Mouse (Mus musculus): ENCODE measurements at regions not wholly inside any gene's neighbourhood (a gene's known extent, or its start where the extent isn't known, plus 50 kb on each side); places are given as distances from the start of the nearest gene placed in this dataset.

GRCm38 (mm10) chr5:126629826-126630225, 611.8 kb upstream of the Tmem132c start:
- H3K36me3 ChIP-seq (ENCODE audit: control insufficient read depth in 1 of 2, insufficient read depth in 2 of 2, low read length in 2 of 2), result no peaks in the 10 kb centered on the region
- no peaks in the 10 kb centered on the region; a peak in 1 of 4 replicates for H3K27me3 ChIP-seq (ENCODE audit: control insufficient read depth in 1 of 2, insufficient read depth in 2 of 2, low read length in 2 of 2)
- no peak overlapping the region for H3K9ac ChIP-seq (ENCODE audit: control insufficient read depth, low read depth, low read length, poor library complexity, severe bottlenecking)
- no peak for DNase-seq (ENCODE audit: low read depth, low spot score)
- H3K4me3 ChIP-seq (ENCODE audit: control insufficient read depth in 1 of 2, insufficient read depth in 1 of 2, low read depth in 2 of 2, low read length in 2 of 2), result no peak overlapping the region
- no peaks in the 10 kb centered on the region for H3K79me2 ChIP-seq (ENCODE audit: control insufficient read depth, insufficient read depth, low read length, poor library complexity)
- H3K27ac ChIP-seq (ENCODE audit: control insufficient read depth, low read depth, low read length), result no peak overlapping the region
- no peak for TF ChIP-seq MAZ (IDR thresholded peaks at IDR 0.05; ENCODE audit: low read depth, low read length)
- TF ChIP-seq POLR2A (IDR thresholded peaks at IDR 0.05; ENCODE audit: control insufficient read depth in 1 of 2, insufficient read depth in 1 of 2, low read depth in 1 of 2, low read length in 2 of 2, poor library complexity in 1 of 2), result no peak
- TF ChIP-seq ZNF384 (IDR thresholded peaks at IDR 0.05; ENCODE audit: low read depth, low read length), result no peak
- TF ChIP-seq TCF12 (IDR thresholded peaks at IDR 0.05; ENCODE audit: low read depth, low read length), result no peak
- TF ChIP-seq MYC (IDR thresholded peaks at IDR 0.05; ENCODE audit: low read depth, low read length), result no peak
- no peak for TF ChIP-seq USF2 (IDR thresholded peaks at IDR 0.05; ENCODE audit: borderline replicate concordance in 1 of 2, insufficient read depth in 1 of 2, low read depth in 1 of 2, low read length in 2 of 2)
- no peak for TF ChIP-seq MAFK (IDR thresholded peaks at IDR 0.05; ENCODE audit: borderline replicate concordance, low read depth, low read length)
- no peak for TF ChIP-seq POLR2AphosphoS2 (IDR thresholded peaks at IDR 0.05; ENCODE audit: low read length)
- TF ChIP-seq ZC3H11A (IDR thresholded peaks at IDR 0.05; ENCODE audit: low read depth, low read length), result no peak
- TF ChIP-seq NELFE (IDR thresholded peaks at IDR 0.05; ENCODE audit: low read depth, low read length), result no peak
- no peak for TF ChIP-seq NRF1 (IDR thresholded peaks at IDR 0.05; ENCODE audit: insufficient read depth, low read depth, low read length, poor library complexity, severe bottlenecking)
- TF ChIP-seq GABPA (IDR thresholded peaks at IDR 0.05; ENCODE audit: low read depth, low read length), result no peak
- no peak for TF ChIP-seq SIN3A (IDR thresholded peaks at IDR 0.05; ENCODE audit: low read length)
- no peak for TF ChIP-seq USF1 (IDR thresholded peaks at IDR 0.05; ENCODE audit: low read depth, low read length)
- H3K9me3 ChIP-seq (replicated peaks; ENCODE audit: insufficient read depth, low read length), result no peaks in the 10 kb centered on the region
- no peaks in the 10 kb centered on the region for H3K4me1 ChIP-seq (ENCODE audit: control insufficient read depth in 1 of 2, insufficient read depth in 2 of 2, low read length in 2 of 2)

GRCm38 (mm10) chr5:126650415-126650814, 591.2 kb upstream of the Tmem132c start:
- H3K4me3 ChIP-seq (ENCODE audit: control insufficient read depth in 1 of 2, insufficient read depth in 1 of 2, low read depth in 2 of 2, low read length in 2 of 2), result no peak overlapping the region
- no peak overlapping the region for H3K9ac ChIP-seq (ENCODE audit: control insufficient read depth, low read depth, low read length, poor library complexity, severe bottlenecking)
- no peaks in the 10 kb centered on the region for H3K79me2 ChIP-seq (ENCODE audit: control insufficient read depth, insufficient read depth, low read length, poor library complexity)
- no peaks in the 10 kb centered on the region for H3K9me3 ChIP-seq (replicated peaks; ENCODE audit: insufficient read depth, low read length)
- H3K36me3 ChIP-seq (ENCODE audit: control insufficient read depth in 1 of 2, insufficient read depth in 2 of 2, low read length in 2 of 2), result no peaks in the 10 kb centered on the region
- TF ChIP-seq CTCF (IDR thresholded peaks at IDR 0.05 in 2 of 3, conservative IDR thresholded peaks at IDR 0.05 in 1 of 3; ENCODE audit: control insufficient read depth in 1 of 3, insufficient read depth in 1 of 3, low read depth in 2 of 3, low read length in 3 of 3, poor library complexity in 1 of 3, severe bottlenecking in 1 of 3) (no peak), ZMIZ1 (IDR thresholded peaks at IDR 0.05; ENCODE audit: low read depth, low read length) (no peak), EP300 (IDR thresholded peaks at IDR 0.05; ENCODE audit: low read depth in 1 of 2, low read length in 2 of 2) (no peak), NELFE (IDR thresholded peaks at IDR 0.05; ENCODE audit: low read depth, low read length) (no peak), MEF2A (IDR thresholded peaks at IDR 0.05; ENCODE audit: extremely low read depth, insufficient replicate concordance, low read depth, low read length, poor library complexity, severe bottlenecking) (no peak), CHD2 (IDR thresholded peaks at IDR 0.05; ENCODE audit: low read length) (no peak), ZNF384 (IDR thresholded peaks at IDR 0.05; ENCODE audit: low read depth, low read length) (no peak), GATA1 (IDR thresholded peaks at IDR 0.05; ENCODE audit: low read depth, low read length) (no peak), KAT2A (conservative IDR thresholded peaks at IDR 0.05; ENCODE audit: low read depth, low read length) (no peak), TBP (IDR thresholded peaks at IDR 0.05; ENCODE audit: low read depth, low read length) (no peak), MAX (IDR thresholded peaks at IDR 0.05; ENCODE audit: low read length) (no peak), MYC (IDR thresholded peaks at IDR 0.05; ENCODE audit: low read depth, low read length) (no peak)
- no peaks in the 10 kb centered on the region for H3K27me3 ChIP-seq (ENCODE audit: control insufficient read depth in 1 of 2, insufficient read depth in 2 of 2, low read length in 2 of 2)
- DNase-seq (ENCODE audit: low read depth, low spot score), result no peak
- H3K4me1 ChIP-seq (ENCODE audit: control insufficient read depth in 1 of 2, insufficient read depth in 2 of 2, low read length in 2 of 2), result no peaks in the 10 kb centered on the region
- no peak overlapping the region for H3K27ac ChIP-seq (ENCODE audit: control insufficient read depth, low read depth, low read length)
